Mouse (Mus musculus) embryonic fibroblast, embryonic 13.5 days (primary cell): ENCODE results near the gene Axin1.

ENCODE experiments used
- CTCF ChIP-seq: IDR thresholded peaks from 2 replicates; pipeline ENCODE4 v1.5.1; 2011; ENCODE audit warnings: mild to moderate bottlenecking, control low read depth, low read length, moderate library complexity, borderline replicate concordance; ENCODE audit not compliant: insufficient read depth
- POLR2A ChIP-seq: IDR thresholded peaks from 2 replicates; pipeline ENCODE4 v1.6.1; 2011; ENCODE audit warnings: low read depth, mild to moderate bottlenecking, control low read depth, low read length, moderate library complexity

DNA sequence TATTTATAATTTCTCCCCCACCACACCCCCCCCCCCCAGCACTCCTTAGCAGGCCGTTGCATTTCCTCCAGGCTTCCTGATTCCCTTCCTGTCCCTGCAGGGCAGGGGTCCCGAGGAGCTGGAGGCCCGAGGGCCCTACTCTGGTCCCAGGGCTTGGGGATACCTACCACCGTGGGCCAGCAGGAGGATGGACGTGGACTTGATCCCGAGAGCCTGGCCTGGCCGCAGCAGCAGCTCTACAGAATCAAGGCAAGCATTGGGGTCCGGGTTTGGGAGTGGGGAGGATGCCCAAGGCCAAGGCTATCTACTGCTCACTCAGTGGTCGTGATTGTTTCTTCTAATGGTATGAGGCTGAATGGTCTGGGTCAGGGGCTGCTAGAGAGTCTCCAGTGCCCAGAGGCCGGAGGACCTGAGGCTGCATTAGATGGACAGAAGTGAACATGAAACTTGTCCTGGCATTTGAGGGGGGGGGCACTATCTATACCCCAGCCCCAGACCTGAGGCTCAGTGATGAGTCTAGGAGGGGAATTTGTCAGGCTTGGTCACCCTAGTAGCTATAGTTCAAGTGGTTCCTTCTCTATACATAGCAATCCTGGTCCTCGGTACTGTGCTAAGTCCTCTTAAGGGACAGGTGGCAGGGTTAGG, 1.3 kb upstream of the Axin1 start:
- TF ChIP-seq POLR2A (no peak), CTCF (no peak)
